Mouse (Mus musculus) ES-Bruce4 (cell line): Measurements from ENCODE around the gene Zfp958. TPM values are rescaled to one million over a fixed set of nuclear protein-coding genes. Genes with fewer than 3 reads are reported as not detected.

Source experiments
- H3K27ac ChIP-seq: 2 replicates; pipeline ENCODE4 v1.5.1; 2012; ENCODE audit warnings: low read length, inconsistent platforms; ENCODE audit not compliant: insufficient read depth
- H3K27me3 ChIP-seq: 2 replicates; pipeline ENCODE4 v1.6.1; 2012; ENCODE audit warnings: mild to moderate bottlenecking, low read length, inconsistent platforms; ENCODE audit not compliant: control insufficient read depth, poor library complexity, insufficient read depth, severe bottlenecking
- H3K36me3 ChIP-seq: 2 replicates; pipeline ENCODE4 v1.6.1; 2012; ENCODE audit warnings: inconsistent platforms, mild to moderate bottlenecking, low read length, moderate library complexity; ENCODE audit not compliant: control insufficient read depth, poor library complexity, insufficient read depth, severe bottlenecking
- H3K4me1 ChIP-seq: one replicate; pipeline ENCODE4 v1.8.1; 2011; ENCODE audit warnings: low read length; ENCODE audit not compliant: control insufficient read depth, insufficient read depth
- H3K4me3 ChIP-seq: 2 replicates; pipeline ENCODE4 v1.5.1; 2011; ENCODE audit warnings: low read depth, mild to moderate bottlenecking, low read length
- H3K9ac ChIP-seq: 2 replicates; pipeline ENCODE4 v1.6.1; 2012; ENCODE audit warnings: low read depth, mild to moderate bottlenecking, inconsistent platforms; ENCODE audit not compliant: poor library complexity, severe bottlenecking
- H3K9me3 ChIP-seq: replicated peaks from 2 replicates; pipeline ENCODE4 v1.6.1; 2012; ENCODE audit warnings: mild to moderate bottlenecking, low read length, inconsistent platforms; ENCODE audit not compliant: control insufficient read depth, poor library complexity, insufficient read depth, severe bottlenecking
- CTCF ChIP-seq: IDR thresholded peaks from one replicate; pipeline ENCODE4 v1.8.1; 2011; ENCODE audit warnings: low read depth, low read length
- EP300 ChIP-seq: IDR thresholded peaks from 2 replicates; pipeline ENCODE4 v1.6.1; 2011; ENCODE audit warnings: low read depth, low read length; ENCODE audit not compliant: insufficient read depth
- POLR2A ChIP-seq: IDR thresholded peaks from one replicate; pipeline ENCODE4 v1.8.1; 2011; ENCODE audit warnings: low read length; ENCODE audit not compliant: insufficient read depth
- polyA plus RNA-seq: library from polyadenylated mRNA; stranded (reverse); fragments of >200 nt; gene quantifications from 2 replicates; pipeline ENCODE4 v1.2.4, GENCODE M21; 2011; ENCODE audit warnings: low read depth; ENCODE audit not compliant: missing spikeins, insufficient read depth, insufficient read length

Zfp958 gene
- polyA plus RNA-seq, result 19.4 and 21.7 TPM in 2 replicates

GRCm38 (mm10) chr8:4612932-4613853 is at the start of gene Zfp958:
TSS of gene Zfp958 (plus strand) at chr8:4613167.
- Histone ChIP-seq H3K4me1 (peaks cover 1% of the 10 kb centered on the region), H3K36me3 (peaks cover 35% of the 10 kb centered on the region), H3K27me3 (no peaks in the 10 kb centered on the region), H3K4me3 (peak within 1 kb of the TSS; percentile 95), H3K9ac (peak within 1 kb of the TSS; percentile 90), H3K27ac (peak within 1 kb of the TSS; percentile 96), H3K9me3 (peaks cover 18% of the 10 kb centered on the region)
- TF ChIP-seq EP300, result no peak
- no peak for TF ChIP-seq CTCF
- TF ChIP-seq POLR2A, result no peak

DNA sequence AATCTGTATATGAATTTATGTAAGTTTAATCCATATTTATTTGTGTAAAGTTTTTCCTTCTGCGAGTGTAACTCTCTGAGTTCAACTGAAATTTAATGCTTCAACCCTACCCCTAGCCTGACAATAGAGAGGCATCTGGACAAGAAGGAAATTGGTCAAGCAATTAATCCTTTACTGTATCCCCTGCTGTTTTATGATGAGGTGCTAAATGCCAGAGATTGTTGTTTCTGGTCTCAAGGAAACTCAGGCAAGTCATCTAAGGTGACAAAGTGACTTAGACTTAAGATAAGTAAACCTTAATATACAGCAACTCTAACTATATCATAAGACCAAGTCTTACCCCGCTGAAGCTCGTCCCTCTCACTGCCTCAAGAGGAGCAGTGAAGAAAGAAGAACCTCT is 31.0 kb upstream of the Zfp958 start:
- H3K27ac ChIP-seq, result peak overlapping the region; percentile 41; the same call in 1 of the 2 replicates
- peaks cover 58% of the 10 kb centered on the region for H3K9me3 ChIP-seq
- no peak overlapping the region for H3K4me3 ChIP-seq
- H3K9ac ChIP-seq, result no peak overlapping the region
- no peaks in the 10 kb centered on the region for H3K4me1 ChIP-seq
- no peak for TF ChIP-seq POLR2A
- no peak for TF ChIP-seq EP300
- TF ChIP-seq CTCF, result no peak
- no peaks in the 10 kb centered on the region for H3K36me3 ChIP-seq
- no peaks in the 10 kb centered on the region for H3K27me3 ChIP-seq

- Histone ChIP-seq H3K9me3 (peaks cover 58% of the 10 kb centered on the region), H3K36me3 (no peaks in the 10 kb centered on the region), H3K27me3 (no peaks in the 10 kb centered on the region), H3K9ac (no peak overlapping the region), H3K27ac (no peak overlapping the region; the same call in 1 of the 2 replicates), H3K4me1 (no peaks in the 10 kb centered on the region), H3K4me3 (no peak overlapping the region)
- TF ChIP-seq POLR2A (no peak), EP300 (no peak), CTCF (no peak)
Measured at GRCm38 (mm10) chr8:4582754-4583178, 30.2 kb upstream of the Zfp958 start.

GRCm38 (mm10) chr8:4584660-4585059 is 28.3 kb upstream of the Zfp958 start:
- TF ChIP-seq CTCF, result no peak
- no peak for TF ChIP-seq POLR2A
- no peak for TF ChIP-seq EP300
- no peaks in the 10 kb centered on the region for H3K36me3 ChIP-seq
- no peaks in the 10 kb centered on the region for H3K4me1 ChIP-seq
- no peak overlapping the region for H3K4me3 ChIP-seq
- H3K27ac ChIP-seq, result no peak overlapping the region
- H3K27me3 ChIP-seq, result no peaks in the 10 kb centered on the region
- H3K9me3 ChIP-seq, result peaks cover 44% of the 10 kb centered on the region
- H3K9ac ChIP-seq, result no peak overlapping the region

DNA sequence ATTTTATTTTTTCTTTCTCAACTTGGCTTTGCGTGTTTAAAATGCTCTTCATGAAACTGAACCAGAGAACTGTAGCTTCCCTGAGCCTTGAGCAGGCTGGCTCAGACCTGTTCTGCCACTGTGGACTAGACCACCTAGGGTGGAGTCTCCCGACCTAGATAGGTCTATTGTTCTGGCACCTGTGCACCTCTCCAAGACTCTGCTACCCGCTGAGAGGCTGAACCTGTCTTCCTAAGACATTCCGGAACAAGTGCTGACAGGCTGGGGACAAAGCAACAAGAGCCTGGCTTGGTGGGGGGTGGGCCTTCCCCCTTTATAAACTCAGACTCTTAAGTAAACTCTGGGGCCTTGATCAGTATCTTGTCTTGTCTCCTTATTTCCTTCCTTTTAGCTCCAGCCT is 26.6 kb upstream of the Zfp958 start:
- Histone ChIP-seq H3K36me3 (no peaks in the 10 kb centered on the region), H3K27me3 (no peaks in the 10 kb centered on the region), H3K9ac (no peak overlapping the region), H3K9me3 (peaks cover 36% of the 10 kb centered on the region), H3K4me1 (no peaks in the 10 kb centered on the region), H3K27ac (peak overlapping the region; percentile 98), H3K4me3 (no peak overlapping the region)
- no peak for TF ChIP-seq CTCF
- peak; percentile 99 for TF ChIP-seq EP300
